Mouse (Mus musculus) urinary bladder, postnatal 14 days (tissue): ENCODE measurements at regions not wholly inside any gene's neighbourhood (a gene's known extent, or its start where the extent isn't known, plus 50 kb on each side); places are given as distances from the start of the nearest gene placed in this dataset.
A peak's percentile ranks its signal among the peaks of the same experiment; 100 is the strongest.

ENCODE experiments used
- DNase-seq: peaks from one replicate; pipeline ENCODE4 v3.0.0; 2021; ENCODE audit warnings: low spot score

DNA sequence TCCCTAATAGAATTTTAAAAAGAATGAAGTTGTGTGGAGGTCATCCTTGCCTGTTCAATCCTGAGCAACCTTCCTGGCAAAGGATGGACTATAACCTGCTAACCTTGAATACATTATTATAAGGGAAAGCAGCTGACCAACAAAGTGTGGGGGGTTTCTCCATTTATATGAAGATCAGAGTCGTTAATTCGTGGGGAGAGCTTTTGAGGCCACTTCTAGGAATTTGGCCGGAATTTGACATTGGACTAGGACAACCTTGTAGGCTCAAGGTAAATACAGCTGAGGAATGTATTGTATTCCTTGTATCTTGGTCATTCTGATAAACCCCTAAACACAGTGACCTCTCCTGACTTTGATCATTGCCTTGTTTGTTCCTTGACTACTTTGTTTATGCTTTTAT is 56.9 kb downstream of the Klf4 start:
- no peak for DNase-seq

DNA sequence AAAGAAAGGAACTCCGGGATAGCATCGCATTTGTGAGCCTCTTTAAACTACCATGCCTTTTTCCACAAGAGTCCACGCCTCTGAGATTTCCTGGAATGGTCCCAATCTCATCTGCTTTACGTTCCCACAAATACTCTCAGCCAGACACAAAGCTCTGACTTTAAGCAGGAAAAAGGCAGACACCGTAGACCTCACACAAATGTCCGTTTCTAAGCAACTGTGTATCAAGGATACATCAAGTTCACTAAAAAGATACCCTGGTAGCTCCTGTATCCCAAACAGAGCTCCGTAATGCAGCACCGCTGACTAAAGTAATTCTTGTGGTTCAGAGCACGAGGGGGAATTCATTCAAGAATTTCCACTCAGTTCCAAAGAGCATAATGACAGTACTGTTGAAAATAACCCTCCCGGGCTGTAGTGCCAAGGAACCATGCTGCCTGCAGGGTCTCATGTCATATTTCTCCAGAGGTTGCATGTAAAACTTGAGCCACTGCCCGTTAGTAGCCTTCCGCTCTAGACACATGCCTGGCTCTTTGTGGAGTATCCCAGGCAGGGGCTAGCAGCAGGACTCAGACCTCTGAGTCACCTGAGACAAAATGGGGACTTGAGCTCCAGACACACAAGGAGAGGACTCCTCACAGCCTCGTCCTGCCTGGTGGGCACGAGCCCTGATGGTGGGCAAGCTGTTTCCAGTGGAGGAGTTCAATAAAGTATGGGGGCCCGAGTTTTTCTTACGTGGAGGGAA is 58.0 kb downstream of the Klf4 start:
- no peak for DNase-seq

DNA sequence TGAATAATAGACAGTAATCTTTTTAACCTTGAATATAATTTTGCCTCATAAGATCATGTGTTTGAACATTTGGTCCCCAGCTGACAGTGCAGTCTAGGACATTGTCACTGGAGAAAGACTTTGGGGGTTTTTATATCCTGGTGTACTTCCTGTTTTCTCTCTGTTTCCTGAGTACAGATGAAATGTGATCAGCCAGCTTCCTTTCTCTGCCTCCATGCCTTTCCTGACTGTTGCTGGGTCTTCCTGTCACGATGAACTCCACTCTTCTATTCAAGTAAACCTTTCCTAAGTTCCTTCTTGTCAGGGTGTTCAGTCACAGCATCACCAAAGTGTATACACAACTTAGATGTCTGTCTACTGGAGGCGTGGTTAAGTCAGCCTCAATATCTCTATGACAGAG is 59.6 kb downstream of the Klf4 start:
- DNase-seq: no peak

DNA sequence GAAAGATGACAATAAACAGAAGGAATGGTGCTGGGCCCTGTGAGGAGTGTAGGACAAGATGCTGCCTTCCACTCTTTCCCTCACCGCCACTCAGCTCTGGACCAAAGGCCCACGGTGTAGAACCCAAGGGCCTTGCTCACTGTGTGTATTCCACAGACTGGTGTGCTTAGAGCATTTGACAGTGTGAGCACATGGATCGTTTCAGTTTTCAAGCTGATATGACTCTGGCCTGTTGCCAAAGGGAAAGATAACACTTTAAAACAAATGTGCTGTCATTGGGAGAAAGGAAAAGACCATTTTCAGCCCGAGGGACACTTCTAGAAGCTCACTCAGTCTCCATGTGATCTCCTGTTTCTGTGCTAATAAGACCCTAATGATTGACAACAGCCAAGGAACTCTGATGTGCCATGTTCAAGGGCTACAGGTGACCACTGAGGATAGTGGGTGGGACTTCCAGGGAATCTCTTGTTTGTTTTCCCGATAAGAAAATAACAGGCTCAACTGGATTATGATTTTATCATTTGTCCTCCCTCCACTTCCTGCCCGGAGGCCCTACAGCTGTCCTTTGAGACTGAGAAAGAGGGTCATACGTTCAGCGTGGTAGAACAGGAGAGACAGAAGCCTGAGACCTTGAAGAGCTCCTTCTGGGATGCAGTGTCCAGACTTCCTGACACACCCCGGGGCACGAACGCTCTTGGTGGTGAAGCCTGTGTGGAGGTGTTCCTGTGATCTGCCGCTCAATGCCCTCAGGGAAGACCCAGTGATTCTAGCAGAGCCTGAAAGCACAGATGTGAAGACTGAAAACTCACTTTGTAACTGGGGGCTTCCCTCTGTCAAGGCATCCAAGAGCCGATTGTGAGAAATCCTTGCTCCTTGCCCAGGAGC is 61.2 kb downstream of the Klf4 start:
- no peak for DNase-seq

DNA sequence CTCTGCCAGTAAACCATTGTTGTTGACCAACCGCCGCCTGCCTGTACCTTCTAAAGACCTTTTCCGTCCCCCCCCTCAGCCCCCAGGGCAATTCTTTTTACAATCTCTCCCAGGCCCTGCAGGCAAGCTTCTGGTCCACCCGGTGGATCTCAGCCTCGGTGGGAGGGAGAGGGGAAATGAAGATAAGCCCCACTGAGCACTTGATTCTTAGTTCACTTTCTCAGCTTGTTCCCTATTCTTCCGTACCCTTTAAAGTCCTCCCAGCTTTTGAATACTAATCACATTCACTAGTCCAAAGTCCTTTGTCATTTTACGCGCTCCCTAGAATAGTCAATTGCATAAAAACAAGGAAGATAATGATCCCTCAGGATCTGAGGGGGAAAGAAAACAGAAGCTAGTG is 68.1 kb downstream of the Klf4 start:
- DNase-seq: no peak

DNA sequence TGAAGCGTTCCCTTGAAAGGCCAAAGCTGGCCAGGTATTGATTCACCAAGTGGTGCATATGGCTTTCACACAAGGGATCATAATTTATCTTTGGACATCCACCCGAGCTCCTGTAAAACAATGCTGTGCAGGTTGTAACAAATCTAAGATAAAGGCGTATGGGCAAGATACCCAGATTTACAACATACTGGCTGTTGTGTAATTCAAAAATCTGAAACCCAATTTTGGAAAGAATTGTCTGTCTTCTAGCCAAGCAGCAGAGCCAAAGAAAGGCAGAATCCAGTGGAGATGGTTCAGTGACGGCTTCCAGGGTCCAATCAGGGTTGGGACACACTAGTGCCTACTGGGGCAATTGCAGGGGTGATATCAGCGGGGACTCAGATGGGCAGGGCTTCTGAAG is 70.3 kb downstream of the Klf4 start:
- DNase-seq: no peak

DNA sequence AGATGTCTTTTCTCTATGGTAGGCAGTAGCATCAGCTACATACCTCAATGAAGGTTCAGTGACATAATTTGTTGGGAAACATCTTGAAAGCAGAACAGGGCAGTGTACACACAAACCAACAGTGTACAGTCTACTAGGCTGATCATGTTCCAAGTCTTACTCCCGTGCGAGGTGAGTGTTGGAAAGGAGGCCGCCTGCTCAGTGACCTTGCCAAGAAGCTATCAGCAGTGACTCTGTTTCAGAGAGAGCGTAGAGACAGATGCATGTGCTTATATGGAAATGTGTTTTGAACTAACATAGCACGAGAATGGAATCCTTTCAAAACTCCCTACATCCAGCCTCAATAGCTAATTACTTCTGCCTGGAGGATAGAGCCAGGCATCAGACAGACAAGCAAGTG is 78.4 kb downstream of the Klf4 start:
- DNase-seq: no peak

DNA sequence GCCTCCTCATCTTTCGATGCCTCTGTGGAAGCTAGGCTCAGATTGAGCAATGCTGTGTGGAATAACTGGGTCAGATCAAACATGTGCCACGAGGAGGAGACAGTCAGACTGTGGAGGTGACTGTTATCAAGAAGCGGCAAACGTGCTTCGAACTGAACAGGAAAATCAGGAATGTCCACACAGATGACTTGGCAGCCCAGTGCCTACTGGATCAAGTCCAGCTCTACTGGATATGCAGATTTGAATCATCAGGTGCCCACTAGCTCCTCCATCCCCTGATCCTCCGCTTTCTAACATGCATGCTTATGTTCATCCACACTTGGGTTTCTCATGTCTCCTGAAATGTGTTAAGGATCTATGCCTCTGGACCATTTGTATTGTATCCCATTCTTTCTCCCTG is 79.7 kb downstream of the Klf4 start:
- DNase-seq: peak; percentile 46

DNA sequence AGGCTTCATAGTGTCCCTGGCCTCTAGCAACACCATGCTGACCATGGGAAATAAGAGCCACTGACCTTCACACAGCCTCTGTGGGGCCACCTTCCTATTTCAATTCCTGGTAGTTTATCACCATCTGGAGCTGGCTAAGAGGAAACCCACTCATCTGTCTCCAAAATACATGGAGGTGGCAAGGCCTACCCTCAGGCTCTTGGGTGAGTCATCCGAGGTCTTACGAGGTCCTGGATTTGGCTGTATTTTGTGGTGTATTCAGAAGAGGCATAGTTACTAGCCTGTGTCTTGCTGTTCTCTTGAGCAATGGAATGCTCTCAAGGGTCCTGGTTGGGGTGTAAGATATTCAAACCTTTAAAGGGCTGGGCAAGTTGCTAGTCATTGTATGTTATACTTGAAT is 80.6 kb downstream of the Klf4 start:
- no peak for DNase-seq

DNA sequence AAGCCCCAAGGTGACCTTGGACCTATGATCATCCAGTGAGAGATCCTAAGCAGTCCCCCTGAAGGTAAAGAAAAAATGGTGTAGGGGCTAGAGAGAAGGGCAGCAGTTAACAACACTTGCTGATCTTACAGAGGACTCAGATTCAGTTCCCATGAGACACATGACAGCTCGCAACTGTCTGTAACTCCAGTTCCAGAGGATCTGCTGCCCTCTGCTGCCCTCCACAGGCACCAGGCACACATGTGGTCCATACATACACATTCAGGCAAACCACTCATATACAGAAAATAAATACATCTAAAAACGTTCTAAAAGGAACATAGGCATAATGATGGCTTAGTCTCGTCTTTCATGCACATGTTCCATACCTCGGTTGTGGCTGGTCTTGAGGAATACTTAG is 81.2 kb downstream of the Klf4 start:
- DNase-seq: no peak

DNA sequence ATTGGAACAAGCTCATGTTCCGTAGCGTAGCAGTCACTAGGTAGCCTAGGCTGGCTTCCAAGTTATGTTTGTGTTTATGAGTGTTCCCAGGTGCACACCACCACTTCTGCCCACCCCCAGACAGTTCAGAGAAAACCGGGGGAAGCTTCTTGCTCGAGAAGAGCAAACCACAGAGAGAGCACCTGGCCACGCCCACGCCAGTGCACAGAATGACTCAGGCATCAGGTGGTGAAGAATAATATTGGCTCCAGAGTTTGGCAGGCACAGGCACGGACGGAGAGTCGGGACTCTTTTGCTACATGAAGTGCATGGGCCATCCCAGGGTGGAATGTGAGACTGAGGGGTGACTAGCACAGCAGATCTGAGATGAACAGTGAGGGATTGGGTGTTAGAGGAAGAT is 88.8 kb downstream of the Klf4 start:
- no peak for DNase-seq

DNA sequence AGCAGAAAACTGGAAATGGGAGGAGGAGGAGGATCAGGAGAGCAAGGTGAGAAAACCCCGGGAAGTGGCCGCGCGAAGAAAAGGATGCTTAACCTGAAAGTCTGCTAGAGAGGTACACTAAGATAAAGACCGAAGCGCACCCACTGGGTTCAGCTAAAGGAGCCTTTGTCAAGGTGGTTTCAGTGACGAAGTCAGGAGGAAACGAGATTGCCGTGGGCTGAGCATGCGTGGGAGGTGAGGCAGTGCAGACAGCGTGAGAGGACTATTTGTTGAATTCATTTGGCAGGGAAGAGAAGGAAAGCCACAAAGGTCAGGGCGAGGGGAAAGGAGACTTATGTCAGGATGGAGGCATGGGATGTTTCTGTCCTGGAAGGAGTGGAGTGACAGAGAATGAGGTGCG is 90.2 kb downstream of the Klf4 start:
- no peak for DNase-seq
